Mouse (Mus musculus) heart, postnatal 25 days (tissue): ENCODE data around the gene Ermp1. TPM values are rescaled to one million over a fixed set of nuclear protein-coding genes. Genes with fewer than 3 reads are reported as not detected.

ENCODE experiments used
- DNase-seq: peaks from one replicate; pipeline ENCODE4 v3.0.0; 2022; ENCODE audit warnings: low spot score
- intact Hi-C: fragments of 180-260 bp; cut with DNase I; formaldehyde crosslinking; loops from one replicate; pipeline ENCODE4 v1.15.1; 2025
- total RNA-seq, 2 experiments: library from RNA; stranded (reverse); gene quantifications; 2 replicates each; pipeline ENCODE4 v1.2.3; 2021

Gene Ermp1
- total RNA-seq, 2 experiments from 2014 or later: 8.8 to 9.4 TPM

GRCm38 (mm10) chr19:29663780-29664179, 15.6 kb upstream of the Ermp1 start:
- intact Hi-C loops: no loop called here
- no peak for DNase-seq

- intact Hi-C loops: no loop called here
- DNase-seq: no peak
These were observed 13.9 kb upstream of the Ermp1 start for GRCm38 (mm10) chr19:29661974-29662580.

- DNase-seq: no peak
- intact Hi-C loops: no loop called here
These were observed 12.9 kb upstream of the Ermp1 start for GRCm38 (mm10) chr19:29660835-29661764.

- no peak for DNase-seq
- intact Hi-C loops: no loop called here
These were observed 11.5 kb upstream of the Ermp1 start for GRCm38 (mm10) chr19:29659705-29660104.

GRCm38 (mm10) chr19:29658836-29659235, 10.6 kb upstream of the Ermp1 start:
- intact Hi-C loops: no loop called here
- DNase-seq: no peak

GRCm38 (mm10) chr19:29657558-29657957, 9.3 kb upstream of the Ermp1 start:
- no peak for DNase-seq
- intact Hi-C loops: no loop called here

GRCm38 (mm10) chr19:29657033-29657432, 8.8 kb upstream of the Ermp1 start:
- intact Hi-C loops: no loop called here

GRCm38 (mm10) chr19:29656620-29657019, 8.4 kb upstream of the Ermp1 start:
- intact Hi-C loops: no loop called here

More at GRCm38 (mm10) chr19:29657033-29657432, 8.8 kb upstream of the Ermp1 start:
- no peak for DNase-seq

GRCm38 (mm10) chr19:29656029-29656428, 7.8 kb upstream of the Ermp1 start:
- DNase-seq: no peak
- intact Hi-C loops: no loop called here

More at GRCm38 (mm10) chr19:29656620-29657019, 8.4 kb upstream of the Ermp1 start:
- no peak for DNase-seq

- no peak for DNase-seq
- intact Hi-C loops: no loop called here
These were observed 6.9 kb upstream of the Ermp1 start for GRCm38 (mm10) chr19:29655148-29655547.

- intact Hi-C loops: no loop called here
- DNase-seq: no peak
These were observed 5.6 kb upstream of the Ermp1 start for GRCm38 (mm10) chr19:29653768-29654265.

- no peak for DNase-seq
- intact Hi-C loops: no loop called here
These were observed 1.5 kb upstream of the Ermp1 start for GRCm38 (mm10) chr19:29649683-29650082.

GRCm38 (mm10) chr19:29648550-29648914, 317 bp upstream of the Ermp1 start:
- intact Hi-C loops: no loop called here
- no peak for DNase-seq

GRCm38 (mm10) chr19:29644747-29645146, 3.5 kb downstream of the Ermp1 start:
- no peak for DNase-seq
- intact Hi-C loops: no loop called here

- intact Hi-C loops: no loop called here
- DNase-seq: no peak
These were observed 4.9 kb downstream of the Ermp1 start for GRCm38 (mm10) chr19:29643194-29643922.

GRCm38 (mm10) chr19:29642211-29642610, 6.0 kb downstream of the Ermp1 start:
- DNase-seq: no peak
- intact Hi-C loops: no loop called here

- intact Hi-C loops: no loop called here
These were observed 6.7 kb downstream of the Ermp1 start for GRCm38 (mm10) chr19:29641510-29641909.

GRCm38 (mm10) chr19:29641055-29641454, 7.2 kb downstream of the Ermp1 start:
- no peak for DNase-seq
- intact Hi-C loops: no loop called here

More at GRCm38 (mm10) chr19:29641510-29641909, 6.7 kb downstream of the Ermp1 start:
- no peak for DNase-seq

- no peak for DNase-seq
- intact Hi-C loops: no loop called here
These were observed 36.1 kb downstream of the Ermp1 start for GRCm38 (mm10) chr19:29612102-29612501.

GRCm38 (mm10) chr19:29610907-29611306, 37.3 kb downstream of the Ermp1 start:
- no peak for DNase-seq
- intact Hi-C loops: no loop called here
